Mouse (Mus musculus): ENCODE results near the gene Itga6. TPM values are rescaled to one million over a fixed set of nuclear protein-coding genes. Genes with fewer than 3 reads are reported as not detected.

Gene Itga6
- polyA plus RNA-seq, 1 experiment from 2014 or later = 17.7 TPM

Other genes starting within 250 kb of the Itga6 start
- 31.5 and 55.5 TPM in 2 replicates for gene Dlx1, start 217.5 kb upstream of the Itga6 start, polyA plus RNA-seq (2015; fragmentation: Nextera tagmentation; extraction: Ambion mirVana)
- gene Dlx2, start 198.9 kb upstream of the Itga6 start, polyA plus RNA-seq (2015; fragmentation: Nextera tagmentation; extraction: Ambion mirVana) = 4.5 and 10.9 TPM in 2 replicates
- 23.9 and 27.7 TPM in 2 replicates for gene Pdk1, start 127.6 kb downstream of the Itga6 start, polyA plus RNA-seq (2015; fragmentation: Nextera tagmentation; extraction: Ambion mirVana)
- 36.8 and 40.2 TPM in 2 replicates for gene Rapgef4, start 235.6 kb downstream of the Itga6 start, polyA plus RNA-seq (2015; fragmentation: Nextera tagmentation; extraction: Ambion mirVana)